Mouse (Mus musculus): ENCODE results near the gene Perm1. TPM values are rescaled to one million over a fixed set of nuclear protein-coding genes. Genes with fewer than 3 reads are reported as not detected.

The Perm1 gene
- total RNA-seq, 2 experiments from 2014 or later: 4.2 to 5.9 TPM

DNA sequence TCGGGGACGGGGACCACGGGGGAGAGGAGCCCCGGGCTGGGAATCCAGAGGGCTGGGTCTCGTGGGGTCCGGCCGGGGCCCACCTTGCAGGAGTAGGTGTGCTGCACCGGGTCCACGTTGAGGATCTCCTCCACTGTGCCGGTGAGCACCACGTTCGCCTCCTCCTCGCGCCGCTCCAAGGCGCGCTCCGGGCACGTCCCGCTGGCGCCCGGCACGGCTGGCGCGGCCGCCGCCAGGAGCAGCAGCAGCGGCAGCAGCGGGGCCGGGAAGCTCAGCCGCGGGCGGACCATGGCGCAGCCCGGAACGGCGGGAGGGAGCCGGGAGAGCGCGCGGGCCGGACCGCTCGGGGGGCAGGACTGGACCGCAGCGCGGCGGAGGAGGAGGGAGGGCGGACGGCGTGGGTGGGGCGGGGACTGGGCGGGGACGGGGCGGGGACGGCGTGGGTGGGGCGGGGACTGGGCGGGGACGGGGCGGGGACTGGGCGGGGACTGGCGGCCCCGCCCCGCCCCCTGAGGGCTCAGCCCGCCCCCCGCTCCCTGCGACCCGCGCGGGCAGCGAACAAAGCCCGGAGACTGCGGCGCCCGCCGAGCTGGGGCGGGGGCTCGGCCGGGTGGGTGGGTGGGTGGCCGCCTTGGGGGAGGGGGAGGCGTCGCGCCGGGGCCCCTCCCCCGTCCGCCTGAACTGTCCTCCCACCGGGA, 18.4 kb upstream of the Perm1 start, which contains the start of gene Agrn:
TSS of gene Agrn (minus strand) at position 358 of the 698 bp plus-strand sequence.
- ATAC-seq (replicated peaks; ENCODE audit: low FRiP score, poor library complexity, severe bottlenecking): peak; percentile 67

DNA sequence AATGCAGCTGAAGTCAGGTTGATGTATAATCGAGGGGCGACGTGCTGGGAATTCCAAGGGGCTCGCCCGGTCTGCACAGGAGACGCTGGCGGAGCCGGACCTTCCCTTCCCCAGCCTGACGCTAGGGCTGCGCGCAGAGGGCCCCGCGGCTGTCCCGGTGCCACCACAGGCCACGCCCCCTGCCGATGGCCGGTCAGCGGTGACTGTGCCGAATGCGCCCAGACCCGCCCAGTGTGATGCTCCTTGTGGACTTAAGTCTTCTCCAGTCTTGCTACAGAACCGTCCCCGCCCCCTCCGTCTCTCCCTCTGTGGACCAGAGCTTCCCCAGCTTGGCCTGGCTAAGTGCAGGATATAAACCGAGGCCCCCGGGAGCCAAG, 17.9 kb upstream of the Perm1 start:
- peak; percentile 76 for ATAC-seq (replicated peaks; ENCODE audit: low FRiP score, poor library complexity, severe bottlenecking)

DNA sequence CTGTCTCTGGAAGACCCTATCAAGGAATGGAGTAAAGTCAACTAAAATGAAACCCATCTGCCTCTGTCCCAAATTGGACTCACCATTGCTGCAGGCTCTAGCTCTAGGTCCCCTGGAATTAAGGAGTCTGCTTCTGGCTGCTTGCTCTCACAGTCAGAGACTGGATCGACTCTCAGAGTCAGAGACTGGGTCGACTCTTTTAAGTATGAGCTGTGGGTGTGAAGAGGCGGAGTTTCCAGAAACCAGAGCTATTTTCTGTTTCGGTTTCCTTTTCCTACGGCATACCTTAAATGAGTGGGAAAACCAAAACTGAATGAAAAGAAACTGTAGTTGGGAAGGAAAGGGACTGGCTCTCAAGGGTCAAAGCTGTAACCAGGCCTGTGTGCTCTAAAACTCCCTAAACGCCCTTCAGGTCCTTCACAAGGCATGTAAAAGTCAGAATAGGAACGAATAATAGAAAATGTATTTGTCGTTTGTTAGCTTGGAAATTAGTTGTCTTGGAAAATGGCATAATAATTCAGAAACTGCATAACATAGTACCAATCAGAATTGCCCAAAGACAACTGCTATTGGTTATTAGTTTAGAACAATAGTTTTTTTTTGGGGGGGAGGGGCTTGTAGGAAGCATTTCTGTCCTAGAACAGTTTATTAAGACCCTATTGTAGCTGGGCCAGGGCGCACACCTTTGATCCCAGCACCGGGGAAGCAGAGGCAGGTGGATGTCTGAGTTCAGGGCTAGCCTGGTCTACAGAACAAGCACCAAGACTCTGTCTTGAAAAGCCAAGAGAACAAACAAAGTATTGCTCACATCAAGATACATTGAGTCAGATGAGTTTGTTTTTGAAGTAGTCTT, 14.8 kb upstream of the Perm1 start, which contains the start of gene Isg15:
TSS of gene Isg15 (minus strand) at position 196 of the 853 bp plus-strand sequence.
- ATAC-seq (replicated peaks; ENCODE audit: low FRiP score, poor library complexity, severe bottlenecking): 0 out of 2 replicates have a peak, but pooled peaks have one; percentile 8

DNA sequence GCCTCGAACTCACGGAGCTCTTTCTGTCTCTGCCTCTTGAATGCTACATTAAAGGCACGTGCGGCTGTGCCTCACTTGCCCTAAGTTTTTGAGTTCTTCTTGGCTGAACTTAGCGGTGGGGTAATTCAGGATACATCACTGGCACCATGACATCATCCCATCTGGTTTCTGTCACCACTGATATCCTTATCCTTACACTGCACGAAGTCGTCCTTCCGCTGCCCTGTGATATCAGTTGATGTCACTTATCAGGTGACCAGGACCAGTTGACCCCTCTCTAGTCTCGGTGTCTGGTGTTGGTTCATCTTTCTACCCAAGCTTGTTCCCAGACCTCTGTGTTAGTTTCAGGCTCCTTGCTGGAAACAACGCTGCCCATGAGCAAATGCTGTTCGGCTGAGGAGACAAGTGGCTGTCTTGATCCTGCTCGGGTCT, 13.2 kb upstream of the Perm1 start:
- peak; percentile 74 for ATAC-seq (replicated peaks; ENCODE audit: low FRiP score, poor library complexity, severe bottlenecking)

DNA sequence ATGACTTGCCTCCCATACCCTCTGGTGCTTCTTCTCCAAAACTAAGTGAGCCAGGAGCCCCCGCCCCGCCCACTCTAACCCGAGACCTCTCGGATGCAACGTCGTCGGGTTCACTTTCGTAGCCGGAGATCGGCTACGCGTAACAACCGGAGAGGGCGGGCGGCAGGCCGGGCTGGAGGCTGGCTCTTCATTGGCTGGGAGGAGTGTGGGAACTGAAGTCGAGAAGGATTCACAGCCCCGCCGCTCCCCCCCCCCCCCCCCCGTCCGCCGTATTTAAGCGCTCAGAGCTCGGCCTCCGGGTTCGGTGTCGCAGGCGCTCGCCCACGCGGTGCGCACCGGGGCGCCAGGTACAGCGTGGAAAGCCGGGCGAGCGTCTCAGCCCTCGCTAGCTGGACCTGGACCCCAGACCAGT, 12.7 kb upstream of the Perm1 start, which contains the start of gene AW011738:
TSS of gene AW011738 (plus strand) at position 304 of the 412 bp plus-strand sequence.
- peak; percentile 83 for ATAC-seq (replicated peaks; ENCODE audit: low FRiP score, poor library complexity, severe bottlenecking)

DNA sequence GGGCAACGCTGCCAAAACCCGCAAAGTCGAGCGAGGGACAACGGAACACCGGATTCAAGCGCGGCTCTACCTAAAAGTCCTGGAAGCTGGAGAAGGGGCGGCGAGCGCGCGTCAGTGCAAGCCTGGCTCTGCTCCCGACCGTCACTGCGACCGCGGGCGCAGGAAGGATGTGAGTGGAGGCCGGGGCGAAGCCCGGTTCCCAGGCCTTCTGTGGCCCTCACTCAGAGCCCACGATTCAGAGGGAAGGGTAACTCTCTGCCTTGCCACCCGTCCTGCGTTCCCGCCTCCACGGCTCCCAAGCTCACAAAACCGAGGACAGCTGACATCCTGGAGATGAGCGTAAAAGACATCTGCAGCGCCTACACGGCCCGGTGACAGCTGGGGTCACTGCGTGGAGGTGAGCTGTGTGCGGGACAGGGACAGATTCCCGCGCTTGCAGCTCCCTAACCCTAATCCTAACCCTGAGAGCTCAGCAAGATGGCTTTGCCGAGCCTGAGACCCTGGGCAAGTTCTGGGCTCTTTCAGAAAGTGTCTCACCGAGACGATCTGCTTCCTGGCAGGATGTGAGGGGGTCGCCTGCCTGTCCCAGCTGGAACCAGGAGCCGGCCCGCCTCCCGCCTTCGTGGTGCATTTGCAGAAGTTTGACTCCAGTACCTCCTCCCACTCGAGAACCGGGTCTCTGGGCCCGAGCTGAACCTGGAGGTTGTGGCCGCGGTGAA, 12.1 kb upstream of the Perm1 start:
- peak; percentile 12 for ATAC-seq (replicated peaks; ENCODE audit: low FRiP score, poor library complexity, severe bottlenecking)

DNA sequence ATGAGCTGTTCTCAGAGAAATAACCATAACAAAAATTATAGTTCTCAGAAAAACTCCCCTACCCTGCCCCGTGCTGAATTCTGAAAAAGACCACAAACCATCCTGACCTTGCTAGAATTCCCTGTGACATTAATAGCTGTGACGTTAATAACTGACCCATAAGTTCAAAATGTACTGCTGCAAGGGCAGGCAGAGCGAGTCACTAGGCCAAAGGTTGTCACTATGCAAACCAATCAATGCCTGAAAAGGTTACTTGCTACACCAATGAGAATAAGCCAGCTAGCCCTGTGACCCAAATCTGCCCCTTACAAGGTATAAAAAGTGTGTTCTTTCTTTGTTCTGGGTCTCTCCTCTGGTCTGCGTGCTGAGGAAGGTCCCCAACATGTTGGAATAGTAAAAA, 6.8 kb upstream of the Perm1 start:
- ATAC-seq (replicated peaks; ENCODE audit: low FRiP score, poor library complexity, severe bottlenecking): no peak

DNA sequence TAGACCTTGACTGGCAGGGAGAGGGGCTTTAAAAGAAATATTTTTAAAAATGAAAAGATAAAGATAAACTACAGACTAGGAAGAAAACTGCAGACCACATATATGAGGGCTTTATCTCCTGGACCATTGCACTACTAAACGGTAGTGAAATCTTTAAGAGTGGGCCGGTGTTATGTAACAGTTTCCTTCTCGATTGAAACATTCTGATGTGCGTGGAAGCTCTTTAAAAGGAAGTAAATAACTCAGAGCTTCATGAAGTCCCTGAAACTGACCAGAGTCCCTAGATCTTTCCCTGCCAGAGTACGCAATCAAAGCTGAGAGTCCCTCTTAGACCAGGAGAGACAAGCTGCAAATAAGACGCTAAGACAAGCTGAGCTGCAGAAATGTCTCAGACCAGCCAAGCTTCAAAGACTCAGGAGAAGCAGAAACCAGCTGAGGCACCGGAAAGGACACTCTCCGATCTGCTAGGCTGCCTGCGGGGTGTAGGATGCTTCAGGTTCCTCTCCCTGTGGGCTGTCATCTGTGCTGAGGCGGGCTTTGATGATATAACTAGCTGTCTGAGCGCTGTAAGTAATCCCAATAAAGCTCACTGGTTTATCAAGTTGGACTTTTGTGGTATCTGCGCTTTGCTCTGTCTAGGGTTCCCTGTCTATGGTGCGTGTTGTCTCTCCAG, 5.6 kb upstream of the Perm1 start:
- no peak for ATAC-seq (replicated peaks; ENCODE audit: low FRiP score, poor library complexity, severe bottlenecking)

DNA sequence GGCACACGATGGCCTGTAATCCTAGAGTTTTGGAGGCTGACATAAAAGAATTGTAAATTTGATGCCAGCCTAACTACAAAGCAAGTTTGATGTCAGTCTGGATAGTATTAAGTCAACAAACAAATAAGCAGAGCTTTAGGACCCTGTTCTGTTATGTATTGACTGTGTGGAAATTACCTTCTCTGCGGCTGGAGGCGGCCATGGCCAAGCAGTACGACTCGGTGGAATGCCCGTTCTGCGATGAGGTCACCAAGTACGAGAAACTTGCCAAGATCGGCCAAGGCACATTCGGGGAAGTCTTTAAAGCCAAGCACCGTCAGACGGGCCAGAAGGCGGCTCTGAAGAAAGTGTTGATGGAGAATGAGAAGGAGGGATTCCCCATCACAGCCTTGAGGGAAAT, 2.5 kb upstream of the Perm1 start:
- ATAC-seq (replicated peaks; ENCODE audit: low FRiP score, poor library complexity, severe bottlenecking): no peak

DNA sequence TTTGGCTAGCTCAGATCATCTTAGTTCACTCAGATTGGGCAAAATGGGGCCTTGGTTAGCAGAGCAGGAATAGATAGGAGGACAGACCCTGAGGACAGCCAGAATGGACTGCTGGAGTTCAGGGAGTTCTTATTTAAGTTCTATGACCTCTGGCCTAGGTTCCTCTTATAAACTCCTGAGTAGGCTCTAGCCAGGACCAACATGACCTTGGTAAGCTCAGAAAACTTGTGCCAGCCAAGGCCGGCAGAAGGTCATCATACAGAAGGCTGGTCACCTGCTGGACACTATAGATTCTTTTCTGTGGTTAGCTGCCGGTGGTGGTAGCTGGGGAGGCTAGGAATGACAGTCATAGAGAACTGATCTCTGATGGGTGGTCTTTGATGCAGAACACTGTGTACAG, 528 bp downstream of the Perm1 start:
- no peak for ATAC-seq (replicated peaks; ENCODE audit: low FRiP score, poor library complexity, severe bottlenecking)

DNA sequence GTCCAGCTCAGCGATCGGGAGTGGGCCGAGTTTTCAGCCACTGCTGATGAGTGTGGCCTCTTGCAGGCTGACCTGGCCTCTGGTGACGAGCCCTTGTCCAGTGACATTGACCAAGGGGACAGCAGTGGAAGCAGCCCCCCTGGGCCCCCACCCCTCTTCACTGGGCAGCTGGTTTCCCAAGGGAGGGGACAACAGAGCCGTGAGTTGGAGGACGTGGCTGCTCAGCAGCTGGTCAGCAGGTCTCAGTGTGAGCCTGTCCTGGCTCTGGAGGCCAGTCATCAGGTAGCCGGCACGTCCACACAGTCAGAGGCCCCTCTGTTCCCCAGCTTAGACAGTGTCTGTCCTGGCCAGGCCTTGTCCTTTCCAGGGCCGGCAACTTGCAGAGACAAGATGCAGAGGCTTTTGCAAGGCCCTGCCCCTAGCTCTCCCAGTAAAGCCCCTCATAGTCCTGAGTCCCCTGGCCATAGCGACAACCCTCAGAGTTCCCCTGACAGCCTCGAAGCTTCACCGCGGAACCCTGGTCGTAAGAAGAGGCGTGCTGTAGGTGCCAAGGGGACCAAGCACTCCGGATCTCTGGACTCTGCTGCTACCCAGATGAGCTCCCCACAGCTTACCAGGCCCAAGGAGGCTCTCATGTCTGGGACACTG, 1.5 kb downstream of the Perm1 start:
- no peak for ATAC-seq (replicated peaks; ENCODE audit: low FRiP score, poor library complexity, severe bottlenecking)

DNA sequence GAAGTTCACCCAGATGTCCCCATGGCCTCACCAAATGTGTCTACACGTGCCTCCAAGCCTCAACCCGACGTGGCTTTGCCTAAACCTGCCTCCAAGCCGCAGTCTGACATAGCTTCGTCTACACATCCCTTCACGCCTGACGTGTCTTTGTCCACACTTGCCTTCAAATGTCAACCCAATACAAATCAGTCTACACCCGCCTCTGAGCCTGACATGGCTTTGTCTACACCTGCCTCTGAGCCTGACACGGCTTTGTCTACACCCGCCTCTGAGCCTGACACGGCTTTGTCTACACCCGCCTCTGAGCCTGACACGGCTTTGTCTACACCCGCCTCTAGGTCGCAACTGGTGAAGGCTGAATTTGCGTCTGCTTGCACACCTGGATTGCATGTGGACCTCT, 2.2 kb downstream of the Perm1 start:
- no peak for ATAC-seq (replicated peaks; ENCODE audit: low FRiP score, poor library complexity, severe bottlenecking)

DNA sequence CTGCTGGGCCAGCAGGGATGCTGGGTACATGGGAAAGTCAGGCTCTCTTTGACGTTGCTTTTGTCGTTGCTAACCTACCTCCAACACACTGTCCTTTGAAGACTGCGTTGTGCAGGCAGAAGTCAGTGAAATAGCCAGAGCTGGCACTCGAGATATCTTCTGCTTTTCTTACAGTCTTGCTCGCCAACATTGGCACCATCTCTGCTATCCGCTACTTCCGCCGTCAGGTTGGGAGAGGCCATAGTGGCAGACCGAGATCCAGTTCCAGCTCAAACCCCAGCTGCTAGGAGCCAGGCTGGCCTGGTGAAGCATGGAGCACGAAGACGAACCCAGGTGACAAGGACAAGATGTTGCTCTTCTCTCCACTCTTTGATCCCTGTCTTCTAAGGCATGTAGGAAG, 4.3 kb downstream of the Perm1 start:
- ATAC-seq (replicated peaks; ENCODE audit: low FRiP score, poor library complexity, severe bottlenecking): no peak

DNA sequence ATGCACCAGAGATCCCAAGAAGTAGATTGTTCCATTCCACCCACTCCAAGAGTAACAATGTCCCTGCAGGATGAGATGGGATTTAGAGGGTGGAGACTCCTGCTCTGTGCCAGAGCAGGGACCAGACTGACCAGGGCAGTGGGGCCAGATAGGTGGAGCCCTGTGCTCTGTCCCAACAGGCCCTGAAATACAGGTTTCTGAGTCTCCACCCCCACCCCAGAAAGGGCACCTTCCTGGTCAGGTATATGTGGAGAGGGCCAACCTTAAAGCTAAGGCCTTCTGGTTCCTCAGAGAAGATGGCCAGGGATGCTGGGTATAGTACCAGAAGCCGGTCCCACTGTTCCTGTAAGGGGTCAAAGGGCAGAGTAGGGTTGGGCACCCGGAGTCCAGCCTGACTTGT, 8.6 kb downstream of the Perm1 start:
- ATAC-seq (replicated peaks; ENCODE audit: low FRiP score, poor library complexity, severe bottlenecking): no peak

DNA sequence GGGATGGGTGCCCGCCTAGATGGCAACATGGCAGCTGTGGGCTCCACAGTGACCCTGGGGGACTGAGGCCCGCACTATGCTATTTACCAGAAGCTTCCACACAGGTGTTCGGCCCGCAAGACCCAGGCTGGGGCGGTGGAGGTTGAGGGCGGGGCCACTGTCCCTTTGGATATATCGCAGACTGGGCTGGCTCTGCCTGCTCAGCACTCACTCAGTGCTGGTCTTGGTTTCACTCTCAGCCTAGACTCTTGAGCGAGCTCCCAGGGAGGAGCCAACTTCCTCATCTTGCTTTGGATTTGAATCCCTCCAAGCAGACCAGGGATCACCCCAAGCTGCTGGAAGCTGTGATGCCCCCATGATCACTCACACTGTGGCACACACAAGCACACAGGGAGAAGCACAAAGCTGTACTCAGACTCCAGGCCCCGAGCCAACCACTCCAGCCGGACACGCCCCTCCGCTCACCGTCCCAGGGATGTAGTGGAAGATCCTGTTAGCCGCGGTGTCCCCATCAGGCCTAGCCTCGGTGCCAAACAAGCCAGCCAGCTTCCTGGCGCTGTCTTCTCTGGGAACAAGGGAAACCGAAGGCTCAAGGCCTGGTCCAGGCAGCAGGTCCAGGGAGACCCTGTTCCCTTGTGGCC, 12.2 kb downstream of the Perm1 start:
- peak; percentile 38; the same call in 1 of the 2 replicates for ATAC-seq (replicated peaks; ENCODE audit: low FRiP score, poor library complexity, severe bottlenecking)

DNA sequence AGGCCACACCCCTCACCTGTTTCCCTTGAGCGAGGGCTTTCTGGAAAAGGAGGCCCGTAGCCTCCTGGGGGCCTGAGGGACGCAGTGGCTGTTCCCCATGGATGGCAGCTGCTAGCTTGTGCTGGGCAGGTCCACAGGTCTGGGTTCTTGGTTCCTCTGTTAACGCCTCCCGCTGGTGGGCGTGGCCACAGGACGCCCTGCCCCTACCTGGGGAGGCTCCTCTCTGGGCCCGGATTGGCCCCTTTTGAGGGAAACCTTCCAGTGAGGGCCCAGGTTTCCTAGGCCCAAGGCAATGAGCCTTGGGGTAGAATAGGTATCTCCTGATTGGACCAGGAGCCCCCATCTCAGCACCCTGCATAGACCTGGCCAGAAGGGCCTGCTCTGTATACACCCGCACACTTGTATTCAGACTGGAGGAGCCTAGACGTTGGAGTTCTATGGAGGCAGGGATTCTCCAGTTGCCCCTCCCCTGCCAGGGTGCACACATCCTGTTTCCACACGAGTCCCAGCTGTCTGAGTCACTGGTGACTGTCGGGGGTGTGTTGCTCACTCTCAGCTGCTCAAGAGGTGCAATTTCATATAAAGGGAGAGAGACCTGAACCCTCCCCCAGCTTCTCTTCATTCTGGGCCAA, 12.8 kb downstream of the Perm1 start:
- ATAC-seq (replicated peaks; ENCODE audit: low FRiP score, poor library complexity, severe bottlenecking): peak; percentile 40; the same call in 1 of the 2 replicates

DNA sequence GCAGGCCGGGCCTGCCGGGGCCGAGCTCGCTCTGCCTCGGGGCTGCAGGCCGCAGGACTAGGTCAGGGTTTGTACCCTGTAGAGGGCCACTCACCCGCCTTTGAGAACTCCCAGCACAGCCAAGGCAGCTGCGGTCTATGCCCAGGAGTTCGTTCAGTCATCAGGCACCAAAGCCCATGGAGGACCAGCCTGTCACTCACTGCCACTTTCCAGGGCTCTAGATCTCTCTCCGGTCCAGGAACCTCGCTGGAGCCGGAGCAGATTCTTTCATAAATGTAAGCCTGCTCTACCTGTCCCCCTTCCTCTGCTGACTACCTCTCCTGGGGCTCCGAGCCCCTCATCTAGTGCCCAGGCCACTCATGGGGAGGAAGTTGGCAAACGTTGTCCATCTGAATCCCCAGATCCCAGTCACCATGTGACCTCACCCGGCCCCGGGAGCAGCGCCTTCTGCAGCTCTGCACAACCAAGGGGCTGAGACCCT, 18.4 kb downstream of the Perm1 start:
- 0 out of 2 replicates have a peak, but pooled peaks have one; percentile 5 for ATAC-seq (replicated peaks; ENCODE audit: low FRiP score, poor library complexity, severe bottlenecking)

DNA sequence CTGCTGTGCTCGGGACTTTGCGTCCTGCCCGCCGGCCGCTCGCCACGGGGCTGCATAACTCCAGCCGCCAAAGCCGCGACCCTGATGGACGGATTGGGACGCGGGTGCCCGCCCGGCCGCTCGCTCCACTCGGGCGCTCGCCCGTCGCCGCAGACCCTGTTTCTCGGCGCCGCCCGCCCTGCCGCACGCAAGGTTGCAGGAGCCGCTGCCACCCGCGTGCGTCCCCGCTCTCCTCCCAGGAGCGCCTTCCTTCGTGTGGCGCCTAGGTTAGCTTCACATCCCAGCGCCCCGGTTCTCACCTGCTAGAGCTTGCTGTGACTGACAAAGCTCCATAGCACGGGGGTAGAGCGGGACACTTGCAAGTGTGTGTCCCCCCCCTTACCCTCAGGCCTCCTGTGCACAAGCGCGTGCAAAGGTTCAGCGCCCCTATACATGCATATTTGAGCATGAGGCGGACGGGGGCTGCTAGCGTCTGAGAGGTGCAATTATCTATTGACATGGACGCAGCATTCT, 19.1 kb downstream of the Perm1 start, which contains the start of gene Plekhn1:
TSS of gene Plekhn1 (minus strand) at position 157 of the 513 bp plus-strand sequence.
- peak; percentile 60 for ATAC-seq (replicated peaks; ENCODE audit: low FRiP score, poor library complexity, severe bottlenecking)
